Mouse (Mus musculus) E14TG2a.4 (cell line): Measurements from ENCODE around the gene Clec2i.
A peak's percentile ranks its signal among the peaks of the same experiment; 100 is the strongest.

Experiments
- H3K27me3 ChIP-seq: 2 replicates; pipeline ENCODE4 v1.6.1; 2014; ENCODE audit warnings: low read length, control low read depth; ENCODE audit not compliant: insufficient read depth
- H3K36me3 ChIP-seq: 2 replicates; pipeline ENCODE4 v1.6.1; 2014; ENCODE audit warnings: low read length, control low read depth; ENCODE audit not compliant: insufficient read depth
- H3K4me1 ChIP-seq: replicated peaks from 2 replicates; pipeline ENCODE4 v1.6.1; 2014; ENCODE audit warnings: low read depth, low read length, control low read depth
- H3K4me3 ChIP-seq: replicated peaks from 2 replicates; pipeline ENCODE4 v1.5.1; 2014; ENCODE audit warnings: mild to moderate bottlenecking, low read length
- H3K9me3 ChIP-seq: 2 replicates; pipeline ENCODE4 v1.6.1; 2014; ENCODE audit warnings: low read length, control low read depth
- CTCF ChIP-seq: conservative IDR thresholded peaks from 2 replicates; pipeline ENCODE4 v1.5.1; 2014; ENCODE audit warnings: low read length
- NANOG ChIP-seq: IDR thresholded peaks from 2 replicates; pipeline ENCODE4 v1.6.1; 2014; ENCODE audit warnings: borderline replicate concordance, low read length, mixed read lengths
- POU5F1 ChIP-seq: IDR thresholded peaks from 2 replicates; pipeline ENCODE4 v1.6.1; 2014; ENCODE audit warnings: low read length, borderline replicate concordance

Clec2i gene

DNA sequence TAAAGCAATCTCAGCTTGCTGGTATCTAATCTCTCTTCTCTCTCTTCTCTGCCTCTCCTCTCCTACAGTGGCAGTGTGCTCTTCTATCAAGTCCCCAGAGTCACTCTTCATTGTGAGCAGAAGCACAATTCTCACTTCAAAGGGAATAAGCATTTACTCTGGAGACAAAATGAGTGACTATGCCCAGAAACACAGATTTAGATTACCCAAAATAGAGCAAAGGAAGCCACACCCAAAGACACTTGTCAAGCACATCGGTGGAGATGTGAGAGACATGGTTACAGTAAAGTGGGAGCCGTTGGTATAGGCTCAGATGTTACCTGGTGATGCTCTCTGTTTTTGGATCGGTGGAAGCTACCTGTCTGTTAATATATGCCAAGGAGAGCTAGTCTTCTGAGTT lies 34.6 kb upstream of the Clec2i start:
- peaks cover 8% of the 10 kb centered on the region; the same call in 1 of the 2 replicates for H3K4me1 ChIP-seq
- TF ChIP-seq POU5F1 (no peak), NANOG (no peak), CTCF (no peak)
- no peak overlapping the region for H3K4me3 ChIP-seq
- H3K36me3 ChIP-seq: no peaks in the 10 kb centered on the region
- H3K9me3 ChIP-seq: peaks cover 21% of the 10 kb centered on the region
- no peaks in the 10 kb centered on the region for H3K27me3 ChIP-seq

DNA sequence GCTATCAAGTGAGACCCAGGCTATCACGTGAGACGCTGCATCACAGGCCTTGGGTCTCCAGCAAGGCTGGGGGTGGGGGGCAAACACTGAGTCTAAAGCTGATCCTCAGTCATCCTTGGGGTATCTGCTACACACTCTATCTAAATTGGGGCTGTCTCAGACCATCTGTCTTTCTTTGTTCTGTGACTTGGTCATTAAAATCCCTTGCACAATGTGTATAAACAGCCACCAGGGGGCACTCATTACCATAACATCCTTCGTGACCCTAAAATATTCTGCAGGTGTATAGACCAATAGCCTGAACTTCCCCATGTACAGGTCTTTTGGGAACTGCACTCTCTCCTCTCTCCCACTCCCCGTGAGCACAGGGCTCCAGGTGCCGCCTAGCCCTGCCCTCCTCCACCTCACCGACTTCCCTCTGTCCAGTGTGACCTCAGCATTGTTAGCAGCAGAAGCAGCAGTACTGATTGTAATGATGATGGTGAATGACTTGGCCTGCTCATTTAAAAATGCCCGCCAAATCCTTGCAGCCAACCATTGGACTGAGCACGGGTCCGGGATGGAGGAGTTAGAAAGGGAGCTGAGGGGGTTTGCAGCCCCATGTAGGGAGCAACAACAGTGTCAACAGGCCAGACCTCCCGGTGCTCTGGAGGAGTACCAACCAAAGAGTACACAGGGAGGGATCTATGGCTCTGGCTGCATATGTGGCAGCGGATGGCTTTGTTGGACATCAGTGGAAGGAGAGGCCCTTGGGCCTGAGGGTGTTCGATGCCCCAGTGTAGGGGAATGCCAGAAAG lies 33.2 kb upstream of the Clec2i start:
- peaks cover 8% of the 10 kb centered on the region; the same call in 1 of the 2 replicates for H3K4me1 ChIP-seq
- H3K27me3 ChIP-seq: no peaks in the 10 kb centered on the region
- H3K4me3 ChIP-seq: no peak overlapping the region
- H3K9me3 ChIP-seq: peaks cover 29% of the 10 kb centered on the region
- TF ChIP-seq NANOG (no peak), POU5F1 (no peak), CTCF (peak; percentile 67)
- H3K36me3 ChIP-seq: no peaks in the 10 kb centered on the region

DNA sequence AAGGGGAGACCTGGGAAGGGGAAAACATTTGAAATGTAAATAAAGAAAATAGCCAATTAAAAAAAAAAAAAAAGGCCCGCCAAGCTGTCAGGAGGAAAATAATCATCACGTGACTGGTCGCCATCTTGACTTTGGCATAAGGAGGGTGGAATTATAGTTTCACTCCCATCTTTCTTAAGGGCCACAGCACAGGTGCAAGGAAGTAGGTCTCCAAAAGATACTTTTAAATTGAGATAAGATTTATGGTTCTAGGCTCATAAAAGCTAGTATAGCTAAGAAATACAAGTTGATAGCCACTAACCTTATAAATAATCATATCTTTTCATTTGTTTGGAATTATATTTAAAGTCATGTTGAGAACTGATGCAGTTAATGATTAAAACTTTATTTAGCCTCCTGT lies 32.5 kb upstream of the Clec2i start:
- Histone ChIP-seq H3K27me3 (no peaks in the 10 kb centered on the region), H3K4me3 (no peak overlapping the region), H3K36me3 (no peaks in the 10 kb centered on the region), H3K9me3 (peaks cover 29% of the 10 kb centered on the region), H3K4me1 (peaks cover 8% of the 10 kb centered on the region; the same call in 1 of the 2 replicates)
- TF ChIP-seq POU5F1 (no peak), NANOG (no peak), CTCF (no peak)

DNA sequence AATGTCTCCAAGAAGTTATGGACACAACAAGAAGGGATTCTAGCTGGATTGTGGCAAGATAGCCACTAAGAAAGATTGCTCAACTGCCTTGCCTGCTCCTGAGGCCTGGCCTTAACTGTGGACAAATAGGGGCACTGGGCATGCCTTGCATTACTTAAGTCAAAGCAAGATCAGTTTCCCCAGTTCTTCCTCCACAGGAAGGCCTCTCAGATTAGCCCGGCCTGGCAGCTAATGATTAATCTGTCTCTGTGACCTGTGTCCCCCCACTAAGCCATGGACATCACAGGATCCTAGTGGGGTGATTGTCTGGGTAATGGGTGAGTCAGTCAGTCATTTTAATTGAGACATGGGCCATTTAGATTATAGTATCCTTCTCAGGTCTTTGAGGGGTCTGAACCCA lies 31.9 kb upstream of the Clec2i start:
- TF ChIP-seq POU5F1 (no peak), NANOG (no peak), CTCF (no peak)
- Histone ChIP-seq H3K36me3 (no peaks in the 10 kb centered on the region), H3K9me3 (peaks cover 24% of the 10 kb centered on the region), H3K27me3 (no peaks in the 10 kb centered on the region), H3K4me3 (no peak overlapping the region), H3K4me1 (peaks cover 8% of the 10 kb centered on the region; the same call in 1 of the 2 replicates)

DNA sequence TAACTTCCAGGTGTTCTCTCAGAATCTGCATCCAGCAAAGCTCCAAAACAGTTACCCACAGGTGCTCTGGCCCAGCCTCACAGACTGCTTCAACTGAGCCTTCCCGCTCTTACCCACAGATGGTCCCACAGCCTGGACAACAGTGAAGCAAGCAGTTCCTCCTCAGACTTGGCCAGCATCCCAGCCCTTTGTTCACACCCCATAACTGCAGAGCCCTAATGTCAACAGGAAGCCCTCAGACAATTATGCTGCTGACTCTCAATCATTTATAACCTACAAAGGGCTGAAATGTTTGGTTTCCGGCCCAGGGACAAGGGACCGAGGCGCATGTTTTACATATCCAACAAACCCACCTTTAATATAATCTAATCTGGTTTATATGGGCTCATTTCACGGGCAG lies 31.1 kb upstream of the Clec2i start:
- no peak for TF ChIP-seq CTCF
- TF ChIP-seq POU5F1: no peak
- TF ChIP-seq NANOG: no peak
- Histone ChIP-seq H3K4me1 (peaks cover 8% of the 10 kb centered on the region; the same call in 1 of the 2 replicates), H3K36me3 (no peaks in the 10 kb centered on the region), H3K4me3 (no peak overlapping the region), H3K27me3 (no peaks in the 10 kb centered on the region), H3K9me3 (peaks cover 19% of the 10 kb centered on the region)

DNA sequence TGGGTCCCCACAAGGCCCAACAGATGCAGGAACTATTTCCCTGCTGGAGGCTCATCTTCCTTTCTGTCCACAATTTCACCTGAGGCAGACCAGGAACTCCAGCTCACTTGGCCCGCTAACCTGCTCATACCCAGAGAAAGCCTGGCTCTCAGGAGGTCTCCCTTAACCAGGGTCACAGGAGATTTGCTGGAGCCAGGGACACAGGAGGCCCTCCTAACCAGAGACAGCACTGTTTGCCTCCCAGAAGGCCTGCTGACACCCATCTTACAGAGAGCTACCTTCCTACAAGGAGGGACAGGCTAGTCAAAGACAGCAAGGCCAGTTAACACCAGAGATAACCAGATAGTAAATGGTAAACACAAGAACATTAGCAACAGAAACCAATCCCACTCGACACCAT lies 29.4 kb upstream of the Clec2i start:
- H3K4me1 ChIP-seq: peaks cover 8% of the 10 kb centered on the region; the same call in 1 of the 2 replicates
- no peaks in the 10 kb centered on the region for H3K36me3 ChIP-seq
- no peaks in the 10 kb centered on the region for H3K27me3 ChIP-seq
- peaks cover 19% of the 10 kb centered on the region for H3K9me3 ChIP-seq
- no peak overlapping the region for H3K4me3 ChIP-seq
- TF ChIP-seq POU5F1 (no peak), CTCF (no peak), NANOG (no peak)

DNA sequence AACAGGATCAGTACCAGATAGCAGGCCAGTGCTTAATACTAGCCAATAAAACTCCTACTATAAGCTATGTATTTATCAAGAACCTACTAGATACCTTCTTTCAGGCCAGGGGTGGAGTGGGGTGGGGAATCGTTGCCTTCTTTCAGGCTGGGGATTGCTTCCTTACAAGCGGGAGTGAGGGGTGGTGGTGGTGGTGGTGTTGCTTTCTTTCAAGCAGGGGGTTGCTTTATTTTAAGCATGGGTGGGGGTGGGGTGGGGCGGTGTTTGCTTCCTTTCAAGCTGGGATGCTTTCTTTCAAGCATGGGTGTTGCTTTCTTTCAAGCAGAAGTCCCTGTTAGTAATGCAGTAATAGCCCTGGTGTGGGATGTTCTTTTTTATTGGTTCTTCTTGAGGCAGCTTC lies 18.5 kb upstream of the Clec2i start:
- TF ChIP-seq NANOG (no peak), CTCF (no peak), POU5F1 (no peak)
- Histone ChIP-seq H3K27me3 (no peaks in the 10 kb centered on the region), H3K4me1 (no peaks in the 10 kb centered on the region), H3K9me3 (peaks cover 35% of the 10 kb centered on the region), H3K36me3 (no peaks in the 10 kb centered on the region), H3K4me3 (no peak overlapping the region)

DNA sequence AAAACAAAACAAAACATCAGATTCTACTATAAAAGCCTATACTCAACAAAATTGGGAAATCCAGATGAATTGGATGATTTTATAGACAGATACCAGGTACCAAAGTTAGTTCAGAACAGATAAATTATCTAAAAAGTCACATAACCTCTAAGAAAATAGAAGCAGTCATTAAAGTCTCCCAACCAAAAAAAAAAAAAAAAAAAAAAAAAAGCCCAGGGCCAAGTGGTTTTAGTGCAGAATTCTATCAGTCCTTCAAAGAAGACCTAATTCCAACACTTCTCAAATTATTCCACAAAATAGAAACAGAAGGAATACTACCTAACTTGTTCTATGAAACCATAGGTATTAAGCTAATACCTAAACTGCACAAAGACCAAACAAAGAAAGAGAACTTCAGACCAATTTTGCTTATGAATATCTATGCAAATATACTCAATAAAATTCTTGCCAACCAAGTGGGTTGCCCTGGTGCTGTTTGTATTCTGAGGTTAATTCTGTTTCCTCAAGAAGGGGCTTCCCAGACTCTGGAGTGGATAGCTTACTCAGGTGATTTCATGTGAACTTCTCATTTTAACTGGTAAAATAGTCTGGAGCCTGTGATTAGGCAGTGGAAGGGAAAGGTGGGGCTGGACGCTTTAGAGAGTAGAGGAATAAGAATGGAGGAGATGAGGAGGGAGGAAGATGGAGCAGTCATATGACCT lies 15.3 kb upstream of the Clec2i start:
- Histone ChIP-seq H3K36me3 (no peaks in the 10 kb centered on the region), H3K4me3 (no peak overlapping the region), H3K9me3 (peaks cover 41% of the 10 kb centered on the region), H3K4me1 (no peaks in the 10 kb centered on the region), H3K27me3 (no peaks in the 10 kb centered on the region)
- TF ChIP-seq CTCF (no peak), POU5F1 (no peak), NANOG (no peak)
